Mouse (Mus musculus): ENCODE results near the gene Naif1.

Gene Naif1

GRCm38 (mm10) chr2:32501754-32502324 lies 51.6 kb downstream of the Naif1 start:
- no peak for DNase-seq (ENCODE audit: low spot score)

GRCm38 (mm10) chr2:32502843-32503242 lies 52.6 kb downstream of the Naif1 start:
- DNase-seq (ENCODE audit: low spot score), result no peak

GRCm38 (mm10) chr2:32503588-32503987 lies 53.3 kb downstream of the Naif1 start:
- DNase-seq (ENCODE audit: low spot score), result no peak

GRCm38 (mm10) chr2:32505536-32505935 lies 55.3 kb downstream of the Naif1 start:
- no peak for DNase-seq (ENCODE audit: low spot score)

All from layer of hippocampus, adult 11-12 months (tissue).